14 mouse cellular contexts compared by ENCODE assay signal in the genomic region with DNA sequence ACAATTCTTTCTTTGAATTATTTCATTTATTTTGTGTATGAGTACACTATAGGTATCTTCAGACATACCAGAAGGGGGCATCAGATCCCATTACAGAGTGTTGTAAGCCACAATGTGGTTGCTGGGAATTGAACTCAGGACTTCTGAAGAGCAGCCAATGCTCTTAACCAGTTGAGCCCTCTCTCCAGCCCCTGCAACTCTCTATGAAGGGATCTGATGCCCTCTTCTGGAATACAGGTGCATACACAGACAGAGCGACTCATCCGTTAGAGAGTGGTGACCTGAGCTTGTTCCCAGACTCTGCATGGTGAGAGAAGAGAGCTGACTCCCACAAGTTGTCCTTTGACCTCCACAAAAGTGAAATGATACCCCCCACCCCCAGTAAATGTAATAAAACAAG. TPM values are rescaled to one million over a fixed set of nuclear protein-coding genes. Genes with fewer than 3 reads are reported as not detected.
A peak's percentile ranks its signal among the peaks of the same experiment; 100 is the strongest.
DNase-seq lines count a peak whose midpoint lies in the region; ATAC-seq and TF ChIP-seq lines count a peak whose summit lies in the region.
"Had no signal": no experiment of that assay in that cellular context is flagged by ENCODE, and none has a peak within 500 bp of the region (broad histone marks: within the 10 kb centered on the region; RNA-seq: fewer than 3 reads in every experiment).

No protein-coding gene starts in this region.

- H3K4me1 ChIP-seq in kidney, postnatal 0 days (replicated peaks; ENCODE audit: insufficient read depth, low read length): no peaks in the 10 kb centered on the region
- no peaks in the 10 kb centered on the region for H3K4me1 ChIP-seq in kidney, embryonic 16.5 days (ENCODE audit: insufficient read depth, low read length)
- no peaks in the 10 kb centered on the region for H3K4me1 ChIP-seq in ES-Bruce4 (ENCODE audit: control insufficient read depth, insufficient read depth, low read length)
- H3K4me1 ChIP-seq: forebrain, embryonic 10.5 days; heart, embryonic 12.5 days had no signal

- TF ChIP-seq POLR2A in ES-Bruce4 (IDR thresholded peaks at IDR 0.05; ENCODE audit: insufficient read depth, low read length): no peak

- intact Hi-C loops in left cerebral cortex, postnatal 10 days (cut with DNase I): no loop called here

- WGBS in kidney, postnatal 0 days: 63% methylated on average over 2 of the region's 2 CpGs
- WGBS in kidney, embryonic 16.5 days: 60% methylated on average over 2 of the region's 2 CpGs

- H3K9me3 ChIP-seq in kidney, postnatal 0 days (replicated peaks; ENCODE audit: low read length): no peaks in the 10 kb centered on the region
- no peaks in the 10 kb centered on the region for H3K9me3 ChIP-seq in kidney, embryonic 16.5 days (ENCODE audit: low read length)
- no peaks in the 10 kb centered on the region for H3K9me3 ChIP-seq in ES-Bruce4 (replicated peaks; ENCODE audit: control insufficient read depth, insufficient read depth, low read length, poor library complexity, severe bottlenecking)
- H3K9me3 ChIP-seq: forebrain, embryonic 10.5 days; heart, embryonic 12.5 days had no signal

- peak; percentile 32 for DNase-seq in kidney, postnatal 0 days (ENCODE audit: low spot score)
- peak; percentile 93 for DNase-seq in R1 (ENCODE audit: low read depth, low spot score)
- DNase-seq in left cerebral cortex, postnatal 10 days (ENCODE audit: extremely low spot score in 1 of 2, low spot score in 2 of 2): no peak
- DNase-seq in adrenal gland, postnatal 25 days: no peak
- DNase-seq: adrenal gland, adult 2 months; cerebellum, adult 18-20 months; lung, adult 18-20 months; midbrain, embryonic 14.5 days; thymus, adult 18-20 months had no signal

- H3K4me3 ChIP-seq in kidney, postnatal 0 days (replicated peaks; ENCODE audit: low read depth, low read length): no peak overlapping the region
- no peak overlapping the region for H3K4me3 ChIP-seq in kidney, embryonic 16.5 days (ENCODE audit: low read length)
- no peak overlapping the region for H3K4me3 ChIP-seq in ES-Bruce4 (ENCODE audit: low read depth, low read length)
- H3K4me3 ChIP-seq: forebrain, embryonic 10.5 days; heart, embryonic 12.5 days had no signal

- H3K27ac ChIP-seq in kidney, postnatal 0 days: no peak overlapping the region
- H3K27ac ChIP-seq in kidney, embryonic 16.5 days (ENCODE audit: low read length): no peak overlapping the region
- H3K27ac ChIP-seq in ES-Bruce4 (ENCODE audit: insufficient read depth, low read length): peak overlapping the region; percentile 86; the same call in 1 of the 2 replicates
- H3K27ac ChIP-seq: forebrain, embryonic 10.5 days had no signal

- no peaks in the 10 kb centered on the region for H3K27me3 ChIP-seq in kidney, postnatal 0 days (ENCODE audit: insufficient read depth, low read length)
- H3K27me3 ChIP-seq in kidney, embryonic 16.5 days (ENCODE audit: insufficient read depth, low read length): no peaks in the 10 kb centered on the region
- H3K27me3 ChIP-seq in ES-Bruce4 (ENCODE audit: control insufficient read depth, insufficient read depth, low read length, poor library complexity, severe bottlenecking): no peaks in the 10 kb centered on the region
- H3K27me3 ChIP-seq: heart, embryonic 12.5 days had no signal

- peaks cover 86% of the 10 kb centered on the region for H3K36me3 ChIP-seq in kidney, postnatal 0 days (ENCODE audit: insufficient read depth, low read length)
- H3K36me3 ChIP-seq in kidney, embryonic 16.5 days (ENCODE audit: insufficient read depth, low read length): peaks cover 80% of the 10 kb centered on the region
- H3K36me3 ChIP-seq in ES-Bruce4 (ENCODE audit: control insufficient read depth, insufficient read depth, low read length, poor library complexity, severe bottlenecking): peaks cover 95% of the 10 kb centered on the region

- no peak for TF ChIP-seq EP300 in ES-Bruce4 (IDR thresholded peaks at IDR 0.05; ENCODE audit: insufficient read depth, low read depth, low read length)

- H3K4me2 ChIP-seq in kidney, postnatal 0 days (ENCODE audit: low read length): no peak overlapping the region
- H3K4me2 ChIP-seq in kidney, embryonic 16.5 days (replicated peaks; ENCODE audit: low read depth, low read length): no peak overlapping the region
- H3K4me2 ChIP-seq: heart, embryonic 12.5 days had no signal

- peak; percentile 60 for TF ChIP-seq CTCF in kidney, postnatal 0 days (IDR thresholded peaks at IDR 0.05; ENCODE audit: low read depth)
- TF ChIP-seq CTCF in ES-Bruce4 (IDR thresholded peaks at IDR 0.05; ENCODE audit: low read depth, low read length): peak; percentile 29

- ATAC-seq in kidney, postnatal 0 days (replicated peaks; ENCODE audit: low FRiP score, low read depth): no peak
- no peak for ATAC-seq in kidney, embryonic 16.5 days (ENCODE audit: low FRiP score, low TSS enrichment)
- ATAC-seq in megakaryocyte progenitor cell, adult 5-6 weeks (replicated peaks; ENCODE audit: poor library complexity): peak; percentile 91

- no peak overlapping the region for H3K9ac ChIP-seq in kidney, postnatal 0 days (ENCODE audit: low read depth, low read length)
- H3K9ac ChIP-seq in kidney, embryonic 16.5 days (replicated peaks; ENCODE audit: low read length): no peak overlapping the region
- H3K9ac ChIP-seq in ES-Bruce4 (ENCODE audit: low read depth, poor library complexity, severe bottlenecking): no peak overlapping the region
- H3K9ac ChIP-seq: heart, embryonic 12.5 days had no signal

RNA-seq across cellular contexts. Expression of a gene that starts 13.1 kb away (rescaled TPM):
- polyA plus RNA-seq in kidney, postnatal 0 days (2015; fragmentation: Nextera tagmentation; extraction: Ambion mirVana): 27.6 and 27.7 TPM in 2 replicates
- polyA plus RNA-seq in kidney, embryonic 16.5 days (2015; fragmentation: Nextera tagmentation; extraction: Ambion mirVana): 64.1 and 68.0 TPM in 2 replicates
- polyA plus RNA-seq in ES-Bruce4 (2011; ENCODE audit: insufficient read depth, insufficient read length, low read depth, missing spikeins): 164 and 169 TPM in 2 replicates
- 27.8 and 33.7 TPM in 2 replicates for total RNA-seq in megakaryocyte progenitor cell, adult 5-6 weeks (2015)
- total RNA-seq in megakaryocyte progenitor cell, adult 5-6 weeks (2017): 21.2 and 27.2 TPM in 2 replicates
- 10 to 100 TPM; 48.1 to 49.2 TPM for total RNA-seq in left cerebral cortex, postnatal 10 days (2021)
- total RNA-seq in adrenal gland, postnatal 25 days (2021): 32.9 and 33.9 TPM in 2 replicates

RNA-seq across cellular contexts. Expression of a gene that starts 16.6 kb away (rescaled TPM):
- polyA plus RNA-seq in kidney, postnatal 0 days (2015; fragmentation: Nextera tagmentation; extraction: Ambion mirVana): 49.3 and 61.1 TPM in 2 replicates
- 176 and 177 TPM in 2 replicates for polyA plus RNA-seq in kidney, embryonic 16.5 days (2015; fragmentation: Nextera tagmentation; extraction: Ambion mirVana)
- polyA plus RNA-seq in ES-Bruce4 (2011; ENCODE audit: insufficient read depth, insufficient read length, low read depth, missing spikeins): 108 and 121 TPM in 2 replicates
- 100 and 103 TPM in 2 replicates for total RNA-seq in megakaryocyte progenitor cell, adult 5-6 weeks (2015)
- total RNA-seq in megakaryocyte progenitor cell, adult 5-6 weeks (2017): 103 and 128 TPM in 2 replicates
- total RNA-seq in left cerebral cortex, postnatal 10 days (2021): 1 to 10 TPM; 3.0 to 3.1 TPM
- total RNA-seq in adrenal gland, postnatal 25 days (2021): 9.7 and 11.8 TPM in 2 replicates

RNA-seq across cellular contexts. Expression of a gene that starts 20.5 kb away (rescaled TPM):
- 20.9 and 23.3 TPM in 2 replicates for polyA plus RNA-seq in kidney, postnatal 0 days (2015; fragmentation: Nextera tagmentation; extraction: Ambion mirVana)
- polyA plus RNA-seq in kidney, embryonic 16.5 days (2015; fragmentation: Nextera tagmentation; extraction: Ambion mirVana): 33.9 and 41.9 TPM in 2 replicates
- 79.6 and 85.3 TPM in 2 replicates for polyA plus RNA-seq in ES-Bruce4 (2011; ENCODE audit: insufficient read depth, insufficient read length, low read depth, missing spikeins)
- total RNA-seq in megakaryocyte progenitor cell, adult 5-6 weeks (2015): 24.8 and 31.3 TPM in 2 replicates
- total RNA-seq in megakaryocyte progenitor cell, adult 5-6 weeks (2017): 34.9 and 48.8 TPM in 2 replicates
- total RNA-seq in left cerebral cortex, postnatal 10 days (2021): 10 to 100 TPM; 24.4 to 28.1 TPM
- total RNA-seq in adrenal gland, postnatal 25 days (2021): 39.7 and 40.1 TPM in 2 replicates

RNA-seq across cellular contexts. Expression of a gene that starts 30.7 kb away (rescaled TPM):
- polyA plus RNA-seq in kidney, postnatal 0 days (2015; fragmentation: Nextera tagmentation; extraction: Ambion mirVana): 11.9 and 13.3 TPM in 2 replicates
- polyA plus RNA-seq in kidney, embryonic 16.5 days (2015; fragmentation: Nextera tagmentation; extraction: Ambion mirVana): 8.0 and 9.1 TPM in 2 replicates
- 4.0 and 7.0 TPM in 2 replicates for polyA plus RNA-seq in ES-Bruce4 (2011; ENCODE audit: insufficient read depth, insufficient read length, low read depth, missing spikeins)
- 6.2 and 7.6 TPM in 2 replicates for total RNA-seq in megakaryocyte progenitor cell, adult 5-6 weeks (2015)
- total RNA-seq in megakaryocyte progenitor cell, adult 5-6 weeks (2017): 6.6 and 6.7 TPM in 2 replicates
- 10 to 100 TPM; 21.9 to 25.5 TPM for total RNA-seq in left cerebral cortex, postnatal 10 days (2021)
- total RNA-seq in adrenal gland, postnatal 25 days (2021): 23.1 and 32.0 TPM in 2 replicates

RNA-seq across cellular contexts. Expression of a gene that starts 41.8 kb away (rescaled TPM):
- 60.8 and 61.3 TPM in 2 replicates for polyA plus RNA-seq in kidney, postnatal 0 days (2015; fragmentation: Nextera tagmentation; extraction: Ambion mirVana)
- 61.0 and 68.1 TPM in 2 replicates for polyA plus RNA-seq in kidney, embryonic 16.5 days (2015; fragmentation: Nextera tagmentation; extraction: Ambion mirVana)
- 17.1 and 24.7 TPM in 2 replicates for polyA plus RNA-seq in ES-Bruce4 (2011; ENCODE audit: insufficient read depth, insufficient read length, low read depth, missing spikeins)
- 18.6 and 23.4 TPM in 2 replicates for total RNA-seq in megakaryocyte progenitor cell, adult 5-6 weeks (2015)
- total RNA-seq in megakaryocyte progenitor cell, adult 5-6 weeks (2017): 23.9 and 40.6 TPM in 2 replicates
- total RNA-seq in left cerebral cortex, postnatal 10 days (2021): 10 to 100 TPM; 12.0 to 12.1 TPM
- 18.3 and 21.8 TPM in 2 replicates for total RNA-seq in adrenal gland, postnatal 25 days (2021)

Comparison
In these comparisons a context has a peak if more than half of its experiments do, and no peak if none do; other contexts are left out.
1. DNase-seq: peak in kidney, postnatal 0 days (single experiment) and R1 (single experiment); none in left cerebral cortex, postnatal 10 days (0 of 2) and adrenal gland, postnatal 25 days (single experiment).